Mouse (Mus musculus) spleen, postnatal 14 days (tissue): ENCODE results near the gene Olfr1051.
"Not testable (repeated sequence)": the region's sequence is repeated elsewhere in the genome, so short reads cannot be mapped to it uniquely, and the experiment has no call there.

Source experiments
- DNase-seq, 2 experiments: peaks; one replicate each; pipeline ENCODE4 v3.0.0; 2021 to 2022; ENCODE audit warnings: low spot score in 2 of 2

Olfr1051 gene

GRCm38 (mm10) chr2:86278988-86279387 is at the start of gene Olfr1051:
Olfr1051 (minus strand) TSS chr2:86279088.
- not testable (repeated sequence) for DNase-seq

GRCm38 (mm10) chr2:86315184-86315583 is 36.3 kb upstream of the Olfr1051 start, which contains the start of gene Olfr1053:
Olfr1053 (minus strand) TSS chr2:86315284.
- DNase-seq = no peak

GRCm38 (mm10) chr2:86292155-86292554 is 13.3 kb upstream of the Olfr1051 start, which contains the start of gene Olfr1052:
Olfr1052 (plus strand) TSS chr2:86292455.
- DNase-seq = no peak

GRCm38 (mm10) chr2:86258228-86258627 is 20.7 kb downstream of the Olfr1051 start, which contains the start of gene Olfr1049:
Olfr1049 (minus strand) TSS chr2:86258328.
- not testable (repeated sequence) for DNase-seq

- no peak for DNase-seq
Measured at GRCm38 (mm10) chr2:86240189-86240588, 38.7 kb downstream of the Olfr1051 start, which contains the start of gene Olfr1048. Olfr1048 (minus strand) TSS chr2:86240289.

- DNase-seq = no peak
Measured at GRCm38 (mm10) chr2:86231301-86231700, 47.6 kb downstream of the Olfr1051 start, which contains the start of gene Olfr1047. Olfr1047 (minus strand) TSS chr2:86231401.
